Mouse (Mus musculus): ENCODE data around the gene Rnf186.

- TF ChIP-seq CTCF (conservative IDR thresholded peaks at IDR 0.05 in 1 of 2, IDR thresholded peaks at IDR 0.05 in 1 of 2; ENCODE audit: low read depth in 2 of 2, low read length in 2 of 2) (no peak), IRF4 (IDR thresholded peaks at IDR 0.05; ENCODE audit: low read depth, low read length) (no peak), HCFC1 (IDR thresholded peaks at IDR 0.05; ENCODE audit: low read depth, low read length) (no peak), CHD1 (IDR thresholded peaks at IDR 0.05; ENCODE audit: low read depth, low read length) (no peak), EP300 (IDR thresholded peaks at IDR 0.05; ENCODE audit: low read length) (no peak), CHD2 (IDR thresholded peaks at IDR 0.05; ENCODE audit: low read length) (no peak), JUND (conservative IDR thresholded peaks at IDR 0.05; ENCODE audit: low read depth, low read length) (no peak)
These were observed 4.2 kb upstream of the Rnf186 start for GRCm38 (mm10) chr4:138962719-138963118.
